ENCODE assay signal across 8 mouse cellular contexts in the genomic region with DNA sequence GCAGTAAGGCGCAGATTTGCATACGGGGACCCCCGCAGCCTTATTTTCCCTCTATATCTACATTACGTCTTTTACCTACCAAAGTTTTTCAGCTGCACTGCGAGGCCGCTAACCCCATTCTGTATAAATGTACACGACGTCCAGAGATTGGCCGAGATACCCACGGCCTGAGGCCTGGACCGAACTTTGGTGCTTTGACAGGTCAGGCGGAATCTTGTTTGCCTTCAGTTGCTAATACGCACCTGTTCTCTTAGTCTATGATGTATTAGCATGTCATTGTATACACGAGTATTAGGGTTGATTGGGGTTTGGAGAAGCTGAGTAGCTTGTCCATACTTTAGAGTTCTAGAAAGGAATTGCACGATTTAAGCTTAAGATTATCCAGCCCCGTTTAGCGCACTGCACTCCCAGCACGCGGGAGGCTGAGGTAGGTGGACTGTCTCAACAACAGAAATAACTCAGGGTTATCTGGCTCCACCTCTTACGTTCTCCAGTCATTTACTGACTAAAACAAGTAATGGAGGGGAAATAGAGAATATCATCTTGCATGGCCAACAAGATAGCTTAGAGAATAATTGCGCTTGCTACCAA. TPM values are rescaled to one million over a fixed set of nuclear protein-coding genes. Genes with fewer than 3 reads are reported as not detected.
A peak's percentile ranks its signal among the peaks of the same experiment; 100 is the strongest.
DNase-seq lines count a peak whose midpoint lies in the region; ATAC-seq and TF ChIP-seq lines count a peak whose summit lies in the region.

No protein-coding gene starts in this region.

- no peak for ATAC-seq in heart, embryonic 12.5 days (ENCODE audit: insufficient number of reproducible peaks, low FRiP score)
- ATAC-seq in forebrain, embryonic 12.5 days (ENCODE audit: low FRiP score), result peak; percentile 0
- no peak; the same call in 1 of the 2 replicates for ATAC-seq in liver, embryonic 11.5 days (replicated peaks; ENCODE audit: low FRiP score)
- ATAC-seq in stomach, embryonic 16.5 days (ENCODE audit: insufficient read depth, low FRiP score), result no peak; the same call in 1 of the 2 replicates

- peaks cover 13% of the 10 kb centered on the region for H3K4me1 ChIP-seq in heart, embryonic 12.5 days (replicated peaks)
- no peaks in the 10 kb centered on the region; a peak in 1 of 4 replicates for H3K4me1 ChIP-seq in ES-E14 (ENCODE audit: control insufficient read depth in 2 of 2, insufficient read depth in 2 of 2, low read length in 2 of 2, poor library complexity in 1 of 2)
- peaks cover 6% of the 10 kb centered on the region; the same call in 1 of the 2 replicates for H3K4me1 ChIP-seq in forebrain, embryonic 12.5 days
- H3K4me1 ChIP-seq in liver, embryonic 11.5 days (replicated peaks; ENCODE audit: control insufficient read depth, insufficient read depth, low read length), result no peaks in the 10 kb centered on the region
- 0 out of 2 replicates have a peak, but pooled peaks cover 3% of the 10 kb centered on the region for H3K4me1 ChIP-seq in stomach, embryonic 16.5 days (ENCODE audit: control insufficient read depth, insufficient read depth, low read length)

- no peaks in the 10 kb centered on the region for H3K27me3 ChIP-seq in heart, embryonic 12.5 days (replicated peaks)
- H3K27me3 ChIP-seq in forebrain, embryonic 12.5 days, result peaks cover 20% of the 10 kb centered on the region
- no peaks in the 10 kb centered on the region for H3K27me3 ChIP-seq in liver, embryonic 11.5 days (replicated peaks; ENCODE audit: control insufficient read depth, insufficient read depth, low read length)
- H3K27me3 ChIP-seq in stomach, embryonic 16.5 days (ENCODE audit: control insufficient read depth, insufficient read depth, low read length), result no peaks in the 10 kb centered on the region

- 6% methylated on average over 21 of the region's 21 CpGs for WGBS in heart, embryonic 12.5 days
- WGBS in forebrain, embryonic 12.5 days, result 5% methylated on average over 21 of the region's 21 CpGs
- WGBS in liver, embryonic 11.5 days, result 7% methylated on average over 21 of the region's 21 CpGs
- WGBS in stomach, embryonic 16.5 days, result 6% methylated on average over 21 of the region's 21 CpGs

- no peaks in the 10 kb centered on the region for H3K36me3 ChIP-seq in heart, embryonic 12.5 days
- H3K36me3 ChIP-seq in ES-E14 (ENCODE audit: control insufficient read depth, insufficient read depth, low read length, poor library complexity, severe bottlenecking), result no peaks in the 10 kb centered on the region
- H3K36me3 ChIP-seq in forebrain, embryonic 12.5 days (replicated peaks), result no peaks in the 10 kb centered on the region
- H3K36me3 ChIP-seq in liver, embryonic 11.5 days (ENCODE audit: control insufficient read depth, insufficient read depth, low read length), result no peaks in the 10 kb centered on the region
- no peaks in the 10 kb centered on the region for H3K36me3 ChIP-seq in stomach, embryonic 16.5 days (ENCODE audit: control insufficient read depth, insufficient read depth, low read length)

- in situ Hi-C loops in ES-E14 (cut with MboI; ENCODE audit: low sequenced_read_pairs in 2 of 2, unreplicated experiment in 2 of 2), result no loop called here

- peak overlapping the region; percentile 85 for H3K4me2 ChIP-seq in heart, embryonic 12.5 days
- H3K4me2 ChIP-seq in forebrain, embryonic 12.5 days, result peak overlapping the region; percentile 70
- H3K4me2 ChIP-seq in liver, embryonic 11.5 days, result peak overlapping the region; percentile 98
- peak overlapping the region; percentile 82 for H3K4me2 ChIP-seq in stomach, embryonic 16.5 days (ENCODE audit: low read depth, low read length)

- H3K4me3 ChIP-seq in heart, embryonic 12.5 days, result peak overlapping the region; percentile 63
- peak overlapping the region; percentile 93 to 94 for H3K4me3 ChIP-seq in ES-E14 (ENCODE audit: insufficient read depth in 1 of 2, low read depth in 1 of 2, low read length in 2 of 2, poor library complexity in 1 of 2, severe bottlenecking in 1 of 2)
- peak overlapping the region; percentile 71 for H3K4me3 ChIP-seq in forebrain, embryonic 12.5 days (replicated peaks)
- peak overlapping the region; percentile 73 for H3K4me3 ChIP-seq in liver, embryonic 11.5 days (ENCODE audit: low read depth, low read length)
- peak overlapping the region; percentile 83 for H3K4me3 ChIP-seq in stomach, embryonic 16.5 days (replicated peaks; ENCODE audit: low read length)

- DNase-seq in heart, postnatal 10 days, result no peak
- DNase-seq in ES-E14 (ENCODE audit: low read depth, low spot score), result peak; percentile 19
- no peak for DNase-seq in liver, embryonic 11.5 days (ENCODE audit: low spot score)
- DNase-seq in testis, postnatal 10 days (ENCODE audit: low spot score), result no peak
- DNase-seq in adrenal gland, adult 2 months, result no peak

- intact Hi-C loops in heart, postnatal 10 days (cut with DNase I), result loop anchor here (5.0 to 10.0 kb wide), 3 partner anchors 83 to 303 kb away; a partner anchor contains a TSS

- H3K27ac ChIP-seq in heart, embryonic 12.5 days (ENCODE audit: poor library complexity, severe bottlenecking), result peak overlapping the region; percentile 94
- no peak overlapping the region for H3K27ac ChIP-seq in ES-E14 (ENCODE audit: insufficient read depth, low read depth, low read length, poor library complexity, severe bottlenecking)
- H3K27ac ChIP-seq in forebrain, embryonic 12.5 days, result peak overlapping the region; percentile 83
- H3K27ac ChIP-seq in liver, embryonic 11.5 days (ENCODE audit: low read depth, low read length), result no peak overlapping the region; the same call in 1 of the 2 replicates
- H3K27ac ChIP-seq in stomach, embryonic 16.5 days (ENCODE audit: low read length), result peak overlapping the region; percentile 94

- H3K9ac ChIP-seq in heart, embryonic 12.5 days, result peak overlapping the region; percentile 72
- H3K9ac ChIP-seq in ES-E14 (ENCODE audit: insufficient read depth, low read depth, low read length, poor library complexity, severe bottlenecking), result peak overlapping the region; percentile 90
- H3K9ac ChIP-seq in forebrain, embryonic 12.5 days, result peak overlapping the region; percentile 66
- peak overlapping the region; percentile 74 for H3K9ac ChIP-seq in liver, embryonic 11.5 days (ENCODE audit: low read depth, low read length)
- H3K9ac ChIP-seq in stomach, embryonic 16.5 days (ENCODE audit: low read length), result peak overlapping the region; percentile 78

- no peaks in the 10 kb centered on the region for H3K9me3 ChIP-seq in heart, embryonic 12.5 days (replicated peaks)
- no peaks in the 10 kb centered on the region for H3K9me3 ChIP-seq in ES-E14 (ENCODE audit: control insufficient read depth, insufficient read depth, low read depth, low read length)
- no peaks in the 10 kb centered on the region for H3K9me3 ChIP-seq in forebrain, embryonic 12.5 days
- H3K9me3 ChIP-seq in liver, embryonic 11.5 days (ENCODE audit: control insufficient read depth, low read length), result no peaks in the 10 kb centered on the region
- H3K9me3 ChIP-seq in stomach, embryonic 16.5 days (replicated peaks; ENCODE audit: control insufficient read depth, low read length), result peaks cover 5% of the 10 kb centered on the region; the same call in 1 of the 2 replicates

TF ChIP-seq in ES-E14, 5 proteins besides CTCF, POLR2A, EP300 and RAD21:
- TF ChIP-seq ZC3H11A (IDR thresholded peaks at IDR 0.05; ENCODE audit: borderline replicate concordance, low read depth, low read length) (no peak), MAFK (IDR thresholded peaks at IDR 0.05; ENCODE audit: insufficient read depth, low read depth, low read length) (no peak), CHD2 (IDR thresholded peaks at IDR 0.05; ENCODE audit: low read depth, low read length) (no peak), ZNF384 (IDR thresholded peaks at IDR 0.05; ENCODE audit: low read depth, low read length) (no peak), HCFC1 (IDR thresholded peaks at IDR 0.05; ENCODE audit: borderline replicate concordance, insufficient read depth, low read length) (no peak)

RNA-seq across cellular contexts. Expression of a gene that starts 0.8 kb away (rescaled TPM):
- 2.2 and 3.1 TPM in 2 replicates for polyA plus RNA-seq in heart, embryonic 12.5 days (2016; fragmentation: Nextera tagmentation; extraction: Ambion mirVana)
- 10 to 100 TPM in 1 of 2 experiments, 1 to 10 TPM in 1; 9.5 to 10.3 TPM for total RNA-seq in heart, postnatal 10 days (2021)
- 0.63 and 0.71 TPM in 2 replicates for total RNA-seq in ES-E14 (2012; rRNA removed)
- 0.33 and 0.57 TPM in 2 replicates for polyA plus RNA-seq in forebrain, embryonic 12.5 days (2016; fragmentation: Nextera tagmentation; extraction: Ambion mirVana)
- 0.67 and 0.79 TPM in 2 replicates for polyA plus RNA-seq in liver, embryonic 11.5 days (2014; fragmentation: Nextera tagmentation; extraction: Ambion mirVana)
- polyA plus RNA-seq in stomach, embryonic 16.5 days (2015; fragmentation: Nextera tagmentation; extraction: Ambion mirVana), result 1.5 TPM in 2 replicates
- 1 to 10 TPM; 5.4 to 9.7 TPM for total RNA-seq in adrenal gland, adult 2 months (2021)
- 0.81 and 1.6 TPM in 2 replicates for polyA plus RNA-seq in adrenal gland, adult 2 months (2012; rRNA removed)

Comparison
In these comparisons a context has a peak if more than half of its experiments do, and no peak if none do; other contexts are left out.
1. H3K27ac ChIP-seq: peak in heart, embryonic 12.5 days (single experiment), forebrain, embryonic 12.5 days (single experiment) and stomach, embryonic 16.5 days (single experiment); none in ES-E14 (single experiment) and liver, embryonic 11.5 days (single experiment).
2. Peak in every context shown above with its lines, with median percentiles within 50 percentile points of each other: H3K4me2 ChIP-seq, H3K4me3 ChIP-seq and H3K9ac ChIP-seq.